Mouse (Mus musculus) hindbrain, embryonic 10.5 days (tissue): ENCODE data around the gene Tnfrsf13b. TPM values are rescaled to one million over a fixed set of nuclear protein-coding genes. Genes with fewer than 3 reads are reported as not detected.
"Not testable (repeated sequence)": the region's sequence is repeated elsewhere in the genome, so short reads cannot be mapped to it uniquely, and the experiment has no call there.

Experiments used
- DNase-seq: peaks from one replicate; pipeline ENCODE4 v3.0.0-alpha.2; 2017; ENCODE audit warnings: low spot score
- H3K27ac ChIP-seq: fragments of 300-500 bp; sonication (generic); 2 replicates; pipeline ENCODE4 v1.5.1; 2016; ENCODE audit warnings: mild to moderate bottlenecking, moderate library complexity
- H3K27me3 ChIP-seq: fragments of 300-500 bp; sonication (generic); 2 replicates; pipeline ENCODE4 v1.6.1; 2016; ENCODE audit warnings: mild to moderate bottlenecking; ENCODE audit not compliant: poor library complexity, insufficient read depth, severe bottlenecking
- H3K36me3 ChIP-seq: fragments of 300-500 bp; sonication (generic); 2 replicates; pipeline ENCODE4 v1.6.1; 2016; ENCODE audit warnings: mild to moderate bottlenecking, moderate library complexity
- H3K4me1 ChIP-seq: fragments of 300-500 bp; sonication (generic); replicated peaks from 2 replicates; pipeline ENCODE4 v1.6.1; 2016; ENCODE audit warnings: mild to moderate bottlenecking
- H3K4me3 ChIP-seq: fragments of 300-500 bp; sonication (generic); 2 replicates; pipeline ENCODE4 v1.5.1; 2016; ENCODE audit warnings: mild to moderate bottlenecking, moderate library complexity
- H3K9me3 ChIP-seq: fragments of 300-500 bp; sonication (generic); 2 replicates; pipeline ENCODE4 v1.6.1; 2016; ENCODE audit warnings: mild to moderate bottlenecking, moderate library complexity
- WGBS: fragments of 180-500 bp; shearing (Covaris S2); methylation state at CpG from one replicate; pipeline ENCODE4 v1.1.7; 2016; 5-methylcytosine and 5-hydroxymethylcytosine counted together
- polyA plus RNA-seq: library from polyadenylated mRNA; unstranded; fragments of >200 nt; fragmentation: Nextera tagmentation; extraction: Ambion mirVana; gene quantifications from 2 replicates; pipeline ENCODE4 v1.2.1, GENCODE M21; 2016

Tnfrsf13b gene
- polyA plus RNA-seq, 1 experiment from 2014 or later, result 1.5 TPM

GRCm38 (mm10) chr11:61111472-61111871 lies 15.1 kb upstream of the Tnfrsf13b start:
- WGBS, result 89% methylated on average over 4 of the region's 4 CpGs
- H3K27ac ChIP-seq, result no peak overlapping the region
- no peak for DNase-seq

GRCm38 (mm10) chr11:61112323-61112995 lies 14.1 kb upstream of the Tnfrsf13b start:
- 87% methylated on average over 8 of the region's 8 CpGs for WGBS
- no peaks in the 10 kb centered on the region for H3K27me3 ChIP-seq
- H3K36me3 ChIP-seq, result no peaks in the 10 kb centered on the region
- H3K4me1 ChIP-seq, result no peaks in the 10 kb centered on the region; the same call in 1 of the 2 replicates
- H3K9me3 ChIP-seq, result no peaks in the 10 kb centered on the region
- H3K27ac ChIP-seq, result no peak overlapping the region
- no peak overlapping the region for H3K4me3 ChIP-seq
- DNase-seq, result no peak

More at GRCm38 (mm10) chr11:61111472-61111871, 15.1 kb upstream of the Tnfrsf13b start:
- no peaks in the 10 kb centered on the region for H3K27me3 ChIP-seq
- H3K9me3 ChIP-seq, result no peaks in the 10 kb centered on the region
- H3K36me3 ChIP-seq, result no peaks in the 10 kb centered on the region
- no peak overlapping the region for H3K4me3 ChIP-seq
- H3K4me1 ChIP-seq, result no peaks in the 10 kb centered on the region; the same call in 1 of the 2 replicates

GRCm38 (mm10) chr11:61116226-61116625 lies 10.3 kb upstream of the Tnfrsf13b start:
- Histone ChIP-seq H3K4me3 (no peak overlapping the region), H3K27me3 (no peaks in the 10 kb centered on the region), H3K27ac (no peak overlapping the region), H3K4me1 (no peaks in the 10 kb centered on the region), H3K9me3 (no peaks in the 10 kb centered on the region), H3K36me3 (no peaks in the 10 kb centered on the region)
- WGBS, result 69% methylated on average over 8 of the region's 8 CpGs
- no peak for DNase-seq

GRCm38 (mm10) chr11:61119996-61120583 lies 6.5 kb upstream of the Tnfrsf13b start:
- H3K27ac ChIP-seq, result no peak overlapping the region
- H3K4me1 ChIP-seq, result no peaks in the 10 kb centered on the region

GRCm38 (mm10) chr11:61122283-61122768 lies 4.2 kb upstream of the Tnfrsf13b start:
- H3K4me1 ChIP-seq, result no peaks in the 10 kb centered on the region
- H3K27me3 ChIP-seq, result no peaks in the 10 kb centered on the region
- WGBS, result 88% methylated on average over 9 of the region's 9 CpGs
- DNase-seq, result no peak
- H3K4me3 ChIP-seq, result no peak overlapping the region
- H3K27ac ChIP-seq, result no peak overlapping the region
- no peaks in the 10 kb centered on the region for H3K36me3 ChIP-seq
- no peaks in the 10 kb centered on the region for H3K9me3 ChIP-seq

More at GRCm38 (mm10) chr11:61119996-61120583, 6.5 kb upstream of the Tnfrsf13b start:
- no peak for DNase-seq
- H3K27me3 ChIP-seq, result no peaks in the 10 kb centered on the region
- no peaks in the 10 kb centered on the region for H3K9me3 ChIP-seq
- H3K4me3 ChIP-seq, result no peak overlapping the region
- no peaks in the 10 kb centered on the region for H3K36me3 ChIP-seq
- 81% methylated on average over 3 of the region's 3 CpGs for WGBS

GRCm38 (mm10) chr11:61122769-61123288 lies 3.7 kb upstream of the Tnfrsf13b start:
- H3K36me3 ChIP-seq, result no peaks in the 10 kb centered on the region
- no peaks in the 10 kb centered on the region for H3K4me1 ChIP-seq
- DNase-seq, result no peak
- no peak overlapping the region for H3K4me3 ChIP-seq
- H3K27ac ChIP-seq, result no peak overlapping the region
- WGBS, result 87% methylated on average over 8 of the region's 8 CpGs
- no peaks in the 10 kb centered on the region for H3K27me3 ChIP-seq
- no peaks in the 10 kb centered on the region for H3K9me3 ChIP-seq

- Histone ChIP-seq H3K4me3 (no peak overlapping the region), H3K36me3 (no peaks in the 10 kb centered on the region), H3K4me1 (no peaks in the 10 kb centered on the region), H3K9me3 (no peaks in the 10 kb centered on the region), H3K27ac (no peak overlapping the region), H3K27me3 (no peaks in the 10 kb centered on the region)
- DNase-seq, result no peak
- WGBS, result 69% methylated on average over 3 of the region's 3 CpGs
Measured at GRCm38 (mm10) chr11:61123886-61124285, 2.7 kb upstream of the Tnfrsf13b start.

- Histone ChIP-seq H3K27me3 (no peaks in the 10 kb centered on the region), H3K36me3 (no peaks in the 10 kb centered on the region), H3K9me3 (no peaks in the 10 kb centered on the region), H3K4me1 (no peaks in the 10 kb centered on the region), H3K27ac (no peak overlapping the region), H3K4me3 (no peak overlapping the region)
- WGBS, result 85% methylated on average over 5 of the region's 5 CpGs
- no peak for DNase-seq
Measured at GRCm38 (mm10) chr11:61125970-61126369, 585 bp upstream of the Tnfrsf13b start.

GRCm38 (mm10) chr11:61127421-61128055 lies 983 bp downstream of the Tnfrsf13b start:
- Histone ChIP-seq H3K9me3 (no peaks in the 10 kb centered on the region), H3K27me3 (no peaks in the 10 kb centered on the region), H3K36me3 (no peaks in the 10 kb centered on the region), H3K4me3 (no peak overlapping the region), H3K27ac (no peak overlapping the region), H3K4me1 (no peaks in the 10 kb centered on the region)
- 85% methylated on average over 8 of the region's 8 CpGs for WGBS
- no peak for DNase-seq

- 51% methylated on average over 10 of the region's 10 CpGs for WGBS
- Histone ChIP-seq H3K4me3 (no peak overlapping the region), H3K4me1 (no peaks in the 10 kb centered on the region), H3K27me3 (no peaks in the 10 kb centered on the region), H3K9me3 (no peaks in the 10 kb centered on the region), H3K27ac (no peak overlapping the region), H3K36me3 (no peaks in the 10 kb centered on the region)
- no peak for DNase-seq
Measured at GRCm38 (mm10) chr11:61129305-61129704, 2.8 kb downstream of the Tnfrsf13b start.

- H3K27ac ChIP-seq, H3K4me3 ChIP-seq, H3K9me3 ChIP-seq, DNase-seq, H3K27me3 ChIP-seq, H3K36me3 ChIP-seq, H3K4me1 ChIP-seq: not testable (repeated sequence)
- WGBS, result 85% methylated on average over 4 of the region's 4 CpGs
Measured at GRCm38 (mm10) chr11:61130646-61131045, 4.1 kb downstream of the Tnfrsf13b start.

GRCm38 (mm10) chr11:61132943-61133342 lies 6.4 kb downstream of the Tnfrsf13b start:
- no peak overlapping the region for H3K27ac ChIP-seq
- 86% methylated on average over 2 of the region's 2 CpGs for WGBS

GRCm38 (mm10) chr11:61141693-61142092 lies 15.1 kb downstream of the Tnfrsf13b start:
- no peak for DNase-seq
- Histone ChIP-seq H3K27ac (no peak overlapping the region), H3K9me3 (no peaks in the 10 kb centered on the region), H3K36me3 (no peaks in the 10 kb centered on the region), H3K4me1 (peaks cover 10% of the 10 kb centered on the region), H3K4me3 (no peak overlapping the region), H3K27me3 (peaks cover 9% of the 10 kb centered on the region; the same call in 1 of the 2 replicates)
- WGBS, result 79% methylated on average over 2 of the region's 2 CpGs

More at GRCm38 (mm10) chr11:61132943-61133342, 6.4 kb downstream of the Tnfrsf13b start:
- Histone ChIP-seq H3K4me1 (no peaks in the 10 kb centered on the region), H3K4me3 (no peak overlapping the region), H3K9me3 (no peaks in the 10 kb centered on the region), H3K36me3 (no peaks in the 10 kb centered on the region), H3K27me3 (no peaks in the 10 kb centered on the region)
- DNase-seq, result no peak
